Mouse (Mus musculus): Measurements from ENCODE around the gene Cnih3. TPM values are rescaled to one million over a fixed set of nuclear protein-coding genes. Genes with fewer than 3 reads are reported as not detected.
A peak's percentile ranks its signal among the peaks of the same experiment; 100 is the strongest.

The Cnih3 gene
- polyA plus RNA-seq, 1 experiment from 2014 or later: 0.03 TPM

DNA sequence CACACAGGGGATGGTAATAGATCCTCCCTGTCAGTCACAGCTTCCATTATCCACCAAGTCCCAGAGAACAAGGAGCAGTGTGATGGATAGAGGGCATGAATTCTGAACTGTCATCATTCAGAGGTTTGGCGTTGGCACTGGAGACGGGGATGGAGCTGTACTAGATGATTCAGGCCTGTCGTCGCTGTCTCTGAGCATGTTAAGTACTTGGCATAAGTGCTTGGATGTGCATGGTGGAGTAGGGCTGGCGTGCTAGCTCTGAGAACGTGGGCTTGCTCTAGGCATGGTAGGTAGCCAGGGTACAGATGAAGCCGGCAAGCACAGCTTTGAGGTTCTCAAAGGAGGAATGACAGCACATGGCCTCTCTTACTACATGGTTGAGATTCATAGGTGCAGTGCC, 95.6 kb downstream of the Cnih3 start:
- in situ Hi-C loops (cut with MboI; ENCODE audit: low pct_unique_long_range_greater_than_20kb): no loop called here
- DNase-seq (ENCODE audit: low read depth, low spot score) (no peak), ATAC-seq (no peak)
- ChIA-PET CTCF (interaction anchor here (1.7 kb wide), 1 partner anchor 12 kb away, joined by 4 read pairs; no protein-coding TSS in a partner anchor), POLR2A (no interaction called here)
- no peak for TF ChIP-seq CTCF (IDR thresholded peaks at IDR 0.05)
- H3K27me3 ChIP-seq: no peaks in the 10 kb centered on the region

- ATAC-seq: no peak
- no peaks in the 10 kb centered on the region for H3K27me3 ChIP-seq
- CTCF ChIA-PET: no interaction called here
- DNase-seq (ENCODE audit: low read depth, low spot score): no peak
- in situ Hi-C loops (cut with MboI; ENCODE audit: low pct_unique_long_range_greater_than_20kb): no loop called here
- TF ChIP-seq CTCF (IDR thresholded peaks at IDR 0.05): no peak
- POLR2A ChIA-PET: interaction anchor here (1.0 kb wide), 1 partner anchor 13 kb away, joined by 3 read pairs; no protein-coding TSS in a partner anchor
Observed at GRCm38 (mm10) chr1:181453106-181453505, 100.7 kb downstream of the Cnih3 start.

DNA sequence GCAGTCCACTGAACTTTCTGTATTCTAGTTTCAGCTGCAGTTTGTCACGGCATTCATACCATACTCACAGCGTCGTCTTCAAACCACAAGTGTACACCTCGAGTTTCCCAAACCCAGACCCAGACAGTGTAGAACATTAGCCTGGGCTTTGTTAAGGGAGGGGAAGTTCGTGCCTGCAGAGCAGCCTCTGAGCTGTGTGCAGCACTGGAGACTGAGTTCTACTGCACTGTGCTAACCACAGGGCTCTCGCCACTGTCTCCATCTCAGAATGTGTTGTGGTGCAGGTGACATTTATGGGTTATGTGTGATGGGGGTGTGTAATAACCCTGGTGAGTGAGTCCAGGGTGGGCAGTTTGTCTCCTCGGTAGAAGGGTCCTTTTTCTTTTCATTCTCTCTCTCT, 104.5 kb downstream of the Cnih3 start:
- ChIA-PET POLR2A (no interaction called here), CTCF (no interaction called here)
- in situ Hi-C loops (cut with MboI; ENCODE audit: low pct_unique_long_range_greater_than_20kb): no loop called here

DNA sequence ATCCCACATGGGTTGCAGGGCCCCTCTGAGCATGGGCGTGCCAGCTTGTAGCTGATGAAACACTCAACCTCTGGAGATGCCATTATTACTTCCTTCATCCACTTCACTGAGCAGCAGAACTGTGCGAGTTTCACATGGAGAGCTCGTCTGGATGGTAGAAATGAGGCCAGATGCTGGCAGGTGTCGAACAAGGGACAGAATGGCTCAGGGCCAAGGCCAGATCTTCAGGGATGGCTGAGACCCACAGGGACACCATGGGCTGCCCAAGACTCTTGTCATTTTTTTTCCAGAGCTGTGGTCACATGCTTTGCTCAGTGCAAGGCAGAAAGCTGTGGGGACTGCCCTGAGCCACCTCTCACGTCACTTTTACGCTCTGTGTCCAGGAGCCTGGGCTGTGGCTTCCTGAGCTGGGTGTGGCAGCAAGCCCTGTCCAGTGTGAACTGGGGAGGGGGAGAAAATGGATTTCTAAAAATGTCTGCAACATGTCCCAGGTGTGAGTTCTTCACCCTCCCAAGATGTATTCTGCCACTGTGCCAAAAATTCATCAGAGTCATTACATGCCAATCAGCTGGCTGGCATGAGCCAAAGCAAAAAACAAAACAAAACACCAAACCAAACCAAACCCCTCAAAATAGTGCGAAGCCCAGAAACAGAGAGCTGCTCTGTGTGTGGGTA, 107.1 kb downstream of the Cnih3 start:
- no peak for ATAC-seq
- POLR2A ChIA-PET: no interaction called here
- no peak for TF ChIP-seq CTCF (IDR thresholded peaks at IDR 0.05)
- no peak for DNase-seq (ENCODE audit: low read depth, low spot score)
- no peaks in the 10 kb centered on the region for H3K27me3 ChIP-seq
- in situ Hi-C loops (cut with MboI; ENCODE audit: low pct_unique_long_range_greater_than_20kb): loop anchor here (10.0 kb wide), 1 partner anchor 185 kb away; no protein-coding TSS in a partner anchor
- CTCF ChIA-PET: interaction anchor here (1.0 to 1.8 kb wide), 2 partner anchors 13 to 16 kb away, joined by 3 to 4 read pairs; no protein-coding TSS in a partner anchor

More for the DNA sequence above, 104.5 kb downstream of the Cnih3 start:
- H3K27me3 ChIP-seq: no peaks in the 10 kb centered on the region
- no peak for TF ChIP-seq CTCF (IDR thresholded peaks at IDR 0.05)
- DNase-seq (ENCODE audit: low read depth, low spot score) (no peak), ATAC-seq (no peak)

DNA sequence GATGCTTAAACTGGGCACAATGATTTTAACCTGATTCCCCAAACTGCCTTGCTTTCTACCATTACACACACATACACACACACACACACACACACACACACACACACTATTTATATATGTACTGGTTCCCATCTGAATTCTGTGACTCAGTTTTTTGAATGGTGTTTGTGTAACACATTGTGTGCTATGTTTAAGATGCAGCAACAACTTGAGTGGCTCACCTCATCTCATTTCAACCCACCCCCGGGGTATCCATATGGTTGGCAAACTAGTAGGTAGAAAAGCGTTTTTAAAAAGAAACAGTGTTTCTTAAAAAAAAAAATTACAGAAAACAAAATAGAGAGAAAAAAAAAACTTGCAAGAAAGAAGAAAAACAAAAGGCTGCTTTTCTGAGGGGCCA, 107.9 kb downstream of the Cnih3 start:
- no peaks in the 10 kb centered on the region for H3K27me3 ChIP-seq
- CTCF ChIA-PET: interaction anchor here (1.8 kb wide), 1 partner anchor 12 kb away, joined by 4 read pairs; no protein-coding TSS in a partner anchor
- in situ Hi-C loops (cut with MboI; ENCODE audit: low pct_unique_long_range_greater_than_20kb): loop anchor here (10.0 kb wide), 1 partner anchor 185 kb away; no protein-coding TSS in a partner anchor
- DNase-seq (ENCODE audit: low read depth, low spot score): no peak
- ATAC-seq: no peak
- TF ChIP-seq CTCF (IDR thresholded peaks at IDR 0.05): no peak
- POLR2A ChIA-PET: no interaction called here

DNA sequence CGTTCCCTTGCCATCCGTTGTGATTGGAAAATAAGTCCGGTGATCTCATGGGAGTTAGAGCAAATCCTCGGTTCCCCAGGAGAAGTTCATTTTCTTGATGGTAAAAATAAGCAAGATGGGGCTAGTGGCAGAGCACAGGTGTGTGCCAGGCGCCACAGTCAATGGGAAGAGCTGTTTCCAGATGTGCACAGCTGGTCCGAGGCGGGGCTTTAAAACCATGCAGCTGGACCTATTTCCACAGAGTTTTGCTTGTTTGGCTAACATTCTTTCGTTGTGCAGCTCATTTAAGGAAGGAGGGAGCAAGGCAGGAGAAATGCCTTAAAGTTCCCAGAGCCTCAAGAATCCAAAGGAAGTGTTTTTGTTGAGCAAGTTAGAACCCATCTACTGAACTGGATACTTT, 109.1 kb downstream of the Cnih3 start:
- ChIA-PET POLR2A (interaction anchor here (0.6 to 1.0 kb wide), 2 partner anchors 20 to 97 kb away, joined by 3 read pairs; no protein-coding TSS in a partner anchor), CTCF (interaction anchor here (1.4 to 1.8 kb wide), 2 partner anchors 9 to 82 kb away, joined by 4 to 5 read pairs; no protein-coding TSS in a partner anchor)
- DNase-seq (ENCODE audit: low read depth, low spot score) (no peak), ATAC-seq (no peak)
- TF ChIP-seq CTCF (IDR thresholded peaks at IDR 0.05): no peak
- no peaks in the 10 kb centered on the region for H3K27me3 ChIP-seq
- in situ Hi-C loops (cut with MboI; ENCODE audit: low pct_unique_long_range_greater_than_20kb): loop anchor here (10.0 kb wide), 1 partner anchor 187 kb away; no protein-coding TSS in a partner anchor

GRCm38 (mm10) chr1:181462051-181462905, 109.8 kb downstream of the Cnih3 start:
- DNase-seq (ENCODE audit: low read depth, low spot score) (no peak), ATAC-seq (no peak)
- H3K27me3 ChIP-seq: no peaks in the 10 kb centered on the region
- no peak for TF ChIP-seq CTCF (IDR thresholded peaks at IDR 0.05)
- ChIA-PET POLR2A (interaction anchor here (0.6 to 1.0 kb wide), 2 partner anchors 21 to 98 kb away, joined by 3 read pairs; no protein-coding TSS in a partner anchor), CTCF (interaction anchor here (1.4 to 1.8 kb wide), 2 partner anchors 10 to 81 kb away, joined by 4 to 5 read pairs; no protein-coding TSS in a partner anchor)
- in situ Hi-C loops (cut with MboI; ENCODE audit: low pct_unique_long_range_greater_than_20kb): loop anchor here (10.0 kb wide), 1 partner anchor 187 kb away; no protein-coding TSS in a partner anchor

- no peak for TF ChIP-seq CTCF (IDR thresholded peaks at IDR 0.05)
- no peaks in the 10 kb centered on the region for H3K27me3 ChIP-seq
- POLR2A ChIA-PET: no interaction called here
- ATAC-seq (no peak), DNase-seq (ENCODE audit: low read depth, low spot score) (no peak)
- in situ Hi-C loops (cut with MboI; ENCODE audit: low pct_unique_long_range_greater_than_20kb): loop anchor here (10.0 kb wide), 1 partner anchor 188 kb away; no protein-coding TSS in a partner anchor
- CTCF ChIA-PET: interaction anchor here (1.8 kb wide), 1 partner anchor 81 kb away, joined by 5 read pairs; no protein-coding TSS in a partner anchor
Observed at GRCm38 (mm10) chr1:181462906-181463179, 110.4 kb downstream of the Cnih3 start.

- ChIA-PET POLR2A (no interaction called here), CTCF (interaction anchor here (0.8 to 1.4 kb wide), 4 partner anchors 9 to 79 kb away, joined by 3 to 4 read pairs (median 3); no protein-coding TSS in a partner anchor)
- peaks cover 4% of the 10 kb centered on the region for H3K27me3 ChIP-seq
- DNase-seq (ENCODE audit: low read depth, low spot score) (no peak), ATAC-seq (no peak)
- in situ Hi-C loops (cut with MboI; ENCODE audit: low pct_unique_long_range_greater_than_20kb): loop anchor here (10.0 kb wide), 1 partner anchor 190 kb away; no protein-coding TSS in a partner anchor
- TF ChIP-seq CTCF (IDR thresholded peaks at IDR 0.05): peak; percentile 78
Observed at GRCm38 (mm10) chr1:181465027-181465426, 112.6 kb downstream of the Cnih3 start.

- POLR2A ChIA-PET: interaction anchor here (0.7 kb wide), 1 partner anchor 13 kb away, joined by 3 read pairs; no protein-coding TSS in a partner anchor
- DNase-seq (ENCODE audit: low read depth, low spot score) (no peak), ATAC-seq (no peak)
- in situ Hi-C loops (cut with MboI; ENCODE audit: low pct_unique_long_range_greater_than_20kb): loop anchor here (10.0 kb wide), 1 partner anchor 191 kb away; no protein-coding TSS in a partner anchor
- TF ChIP-seq CTCF (IDR thresholded peaks at IDR 0.05): no peak
- H3K27me3 ChIP-seq: peaks cover 4% of the 10 kb centered on the region
- CTCF ChIA-PET: interaction anchor here (0.9 to 1.4 kb wide), 2 partner anchors 14 to 78 kb away, joined by 3 to 4 read pairs; no protein-coding TSS in a partner anchor
Observed at GRCm38 (mm10) chr1:181466040-181466439, 113.6 kb downstream of the Cnih3 start.
